Mouse (Mus musculus) stomach, embryonic 16.5 days (tissue): Measurements from ENCODE around the gene Spon1. TPM values are rescaled to one million over a fixed set of nuclear protein-coding genes. Genes with fewer than 3 reads are reported as not detected.

ENCODE experiments used
- ATAC-seq: fragments of 200-750 bp; cut with Nextera tagmentation; 2 replicates; pipeline ENCODE4 v1.8.0; 2017; ENCODE audit warnings: moderate number of reproducible peaks, moderate TSS enrichment; ENCODE audit not compliant: insufficient read depth, low FRiP score
- H3K27ac ChIP-seq: fragments of 300-500 bp; sonication (generic); 2 replicates; pipeline ENCODE4 v1.5.1; 2014; ENCODE audit warnings: low read length
- H3K27me3 ChIP-seq: fragments of 300-500 bp; sonication (generic); 2 replicates; pipeline ENCODE4 v1.6.1; 2014; ENCODE audit warnings: low read length, control low read depth, mixed read lengths; ENCODE audit not compliant: control insufficient read depth, insufficient read depth
- H3K36me3 ChIP-seq: fragments of 300-500 bp; sonication (generic); 2 replicates; pipeline ENCODE4 v1.6.1; 2014; ENCODE audit warnings: low read length; ENCODE audit not compliant: control insufficient read depth, insufficient read depth
- H3K4me1 ChIP-seq: fragments of 300-500 bp; sonication (generic); 2 replicates; pipeline ENCODE4 v1.6.1; 2014; ENCODE audit warnings: low read length, control low read depth, mixed read lengths; ENCODE audit not compliant: control insufficient read depth, insufficient read depth
- H3K4me2 ChIP-seq: fragments of 300-500 bp; sonication (generic); 2 replicates; pipeline ENCODE4 v1.6.1; 2014; ENCODE audit warnings: low read depth, low read length, mixed read lengths
- H3K4me3 ChIP-seq: fragments of 300-500 bp; sonication (generic); replicated peaks from 2 replicates; pipeline ENCODE4 v1.5.1; 2014; ENCODE audit warnings: mild to moderate bottlenecking, low read length
- H3K9ac ChIP-seq: fragments of 300-500 bp; sonication (generic); 2 replicates; pipeline ENCODE4 v1.6.1; 2014; ENCODE audit warnings: low read length
- H3K9me3 ChIP-seq: fragments of 300-500 bp; sonication (generic); replicated peaks from 2 replicates; pipeline ENCODE4 v1.6.1; 2016; ENCODE audit warnings: low read length, control low read depth; ENCODE audit not compliant: control insufficient read depth
- WGBS: fragments of 180-500 bp; shearing (Covaris S2); extraction: QIAGEN DNeasy Blood & Tissue Kit; methylation state at CpG from one replicate; pipeline ENCODE4 v1.1.7; 2014; 5-methylcytosine and 5-hydroxymethylcytosine counted together
- polyA plus RNA-seq: library from polyadenylated mRNA; unstranded; fragments of >200 nt; fragmentation: Nextera tagmentation; extraction: Ambion mirVana; gene quantifications from 2 replicates; pipeline ENCODE4 v1.2.1, GENCODE M21; 2015

Gene Spon1
- polyA plus RNA-seq, 1 experiment from 2014 or later = 17.8 TPM

DNA sequence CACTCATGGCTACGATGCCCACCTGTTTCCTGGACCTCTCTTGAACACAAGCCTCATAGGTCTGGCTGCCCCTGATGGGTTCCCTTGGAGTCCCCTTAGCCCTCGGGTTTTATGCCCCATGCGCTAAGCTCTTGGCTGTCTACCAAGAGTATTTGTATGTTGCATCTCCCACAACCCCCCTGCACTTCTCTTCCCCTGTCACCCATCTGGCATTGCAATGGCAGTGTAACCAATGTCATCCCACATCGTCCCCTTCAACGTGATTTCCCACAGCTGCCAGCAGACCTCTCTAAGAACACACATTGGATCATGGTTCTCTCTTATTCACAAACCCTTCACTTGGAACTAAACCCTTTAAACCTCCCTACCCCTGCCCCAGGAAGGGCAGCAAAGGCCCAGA, 239.7 kb downstream of the Spon1 start:
- H3K4me3 ChIP-seq = no peak overlapping the region
- 66% methylated on average over 5 of the region's 5 CpGs for WGBS
- no peaks in the 10 kb centered on the region for H3K9me3 ChIP-seq
- no peaks in the 10 kb centered on the region for H3K36me3 ChIP-seq
- no peaks in the 10 kb centered on the region for H3K4me1 ChIP-seq
- no peak overlapping the region for H3K9ac ChIP-seq
- no peak overlapping the region for H3K4me2 ChIP-seq
- ATAC-seq = no peak
- no peaks in the 10 kb centered on the region for H3K27me3 ChIP-seq
- H3K27ac ChIP-seq = no peak overlapping the region

DNA sequence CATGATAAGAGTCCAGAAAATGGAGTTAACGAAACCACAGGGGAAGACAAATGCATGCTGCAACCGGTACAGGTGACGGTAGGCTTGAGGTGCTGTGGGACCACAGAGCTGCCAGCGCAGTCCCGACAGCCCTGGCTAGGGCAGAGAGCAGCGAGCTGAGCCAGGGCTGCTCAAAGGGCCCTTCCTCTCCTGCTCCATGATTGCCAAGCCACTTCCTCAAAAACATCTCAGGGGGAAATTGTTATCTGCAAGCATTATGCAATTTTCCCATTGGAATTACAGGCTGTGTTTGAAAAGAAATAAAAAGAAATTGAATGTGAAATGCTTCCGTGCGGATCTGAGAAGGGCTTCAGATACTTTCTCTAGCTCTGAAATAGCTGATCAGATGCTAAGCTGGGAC, 240.7 kb downstream of the Spon1 start:
- H3K4me2 ChIP-seq = no peak overlapping the region
- ATAC-seq = no peak

DNA sequence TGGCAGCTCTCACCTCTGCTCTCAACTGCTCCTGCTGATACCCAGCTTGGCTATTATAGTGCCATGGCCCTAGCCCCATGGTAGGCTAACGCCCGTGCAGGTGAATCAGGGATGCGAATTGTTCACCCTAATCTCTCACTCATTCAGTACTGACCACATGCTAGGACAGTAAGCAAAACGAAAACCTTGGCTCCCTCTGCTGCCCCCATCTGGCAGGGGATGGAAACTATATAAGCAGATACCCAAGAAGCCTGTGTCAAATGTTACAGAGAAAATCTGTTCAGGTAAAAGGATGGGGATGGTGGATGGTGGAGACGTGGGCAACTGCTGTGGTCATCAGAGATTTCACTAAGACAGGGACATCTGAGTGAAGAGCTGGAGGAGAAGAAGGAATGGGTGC, 241.8 kb downstream of the Spon1 start:
- ATAC-seq = no peak
- 62% methylated on average over 5 of the region's 5 CpGs for WGBS
- Histone ChIP-seq H3K9me3 (no peaks in the 10 kb centered on the region), H3K4me1 (no peaks in the 10 kb centered on the region), H3K9ac (no peak overlapping the region), H3K27ac (no peak overlapping the region), H3K27me3 (no peaks in the 10 kb centered on the region), H3K4me2 (no peak overlapping the region), H3K4me3 (no peak overlapping the region), H3K36me3 (no peaks in the 10 kb centered on the region)

More for the DNA sequence above, 240.7 kb downstream of the Spon1 start:
- WGBS = 84% methylated on average over 8 of the region's 8 CpGs
- Histone ChIP-seq H3K36me3 (no peaks in the 10 kb centered on the region), H3K9ac (no peak overlapping the region), H3K27ac (no peak overlapping the region), H3K27me3 (no peaks in the 10 kb centered on the region), H3K9me3 (no peaks in the 10 kb centered on the region), H3K4me3 (no peak overlapping the region), H3K4me1 (no peaks in the 10 kb centered on the region)

DNA sequence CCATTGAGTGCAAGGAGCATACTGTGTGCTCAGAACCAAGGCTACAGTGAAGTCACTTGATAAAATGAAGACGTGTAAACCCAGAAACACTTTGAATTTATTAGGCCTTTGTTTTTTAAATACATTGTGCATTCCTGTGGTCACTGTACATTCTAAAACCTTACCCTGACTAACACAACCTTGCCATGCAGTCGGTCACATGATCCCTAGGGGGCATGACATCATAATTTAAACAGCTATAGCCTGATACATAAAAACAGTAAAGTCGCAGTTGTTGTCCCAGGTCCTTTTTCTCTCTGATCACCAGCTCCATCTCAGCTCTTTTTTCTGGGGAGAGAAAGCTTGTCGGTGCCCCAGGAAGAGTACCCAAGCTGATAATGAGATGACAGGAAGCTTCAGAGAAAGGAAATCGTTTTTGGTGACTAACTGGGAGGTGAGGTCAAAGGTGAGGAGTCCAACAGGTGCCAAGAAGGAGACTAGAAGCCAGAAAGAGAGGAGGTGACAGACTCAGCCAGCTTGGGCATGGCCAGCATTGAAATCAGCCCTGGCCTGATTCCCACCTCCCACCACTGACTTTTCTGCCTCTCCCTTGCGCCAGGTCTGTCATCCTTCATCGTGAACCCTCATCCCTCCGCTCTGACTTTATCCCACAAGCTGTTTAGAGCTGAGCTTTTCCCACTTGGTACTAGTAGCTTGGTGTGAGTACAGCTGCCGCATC, 246.1 kb downstream of the Spon1 start:
- Histone ChIP-seq H3K4me2 (no peak overlapping the region), H3K4me3 (no peak overlapping the region), H3K4me1 (no peaks in the 10 kb centered on the region), H3K36me3 (no peaks in the 10 kb centered on the region), H3K27me3 (no peaks in the 10 kb centered on the region), H3K9me3 (no peaks in the 10 kb centered on the region), H3K27ac (no peak overlapping the region), H3K9ac (no peak overlapping the region)
- ATAC-seq = no peak
- WGBS = 58% methylated on average over 9 of the region's 9 CpGs

DNA sequence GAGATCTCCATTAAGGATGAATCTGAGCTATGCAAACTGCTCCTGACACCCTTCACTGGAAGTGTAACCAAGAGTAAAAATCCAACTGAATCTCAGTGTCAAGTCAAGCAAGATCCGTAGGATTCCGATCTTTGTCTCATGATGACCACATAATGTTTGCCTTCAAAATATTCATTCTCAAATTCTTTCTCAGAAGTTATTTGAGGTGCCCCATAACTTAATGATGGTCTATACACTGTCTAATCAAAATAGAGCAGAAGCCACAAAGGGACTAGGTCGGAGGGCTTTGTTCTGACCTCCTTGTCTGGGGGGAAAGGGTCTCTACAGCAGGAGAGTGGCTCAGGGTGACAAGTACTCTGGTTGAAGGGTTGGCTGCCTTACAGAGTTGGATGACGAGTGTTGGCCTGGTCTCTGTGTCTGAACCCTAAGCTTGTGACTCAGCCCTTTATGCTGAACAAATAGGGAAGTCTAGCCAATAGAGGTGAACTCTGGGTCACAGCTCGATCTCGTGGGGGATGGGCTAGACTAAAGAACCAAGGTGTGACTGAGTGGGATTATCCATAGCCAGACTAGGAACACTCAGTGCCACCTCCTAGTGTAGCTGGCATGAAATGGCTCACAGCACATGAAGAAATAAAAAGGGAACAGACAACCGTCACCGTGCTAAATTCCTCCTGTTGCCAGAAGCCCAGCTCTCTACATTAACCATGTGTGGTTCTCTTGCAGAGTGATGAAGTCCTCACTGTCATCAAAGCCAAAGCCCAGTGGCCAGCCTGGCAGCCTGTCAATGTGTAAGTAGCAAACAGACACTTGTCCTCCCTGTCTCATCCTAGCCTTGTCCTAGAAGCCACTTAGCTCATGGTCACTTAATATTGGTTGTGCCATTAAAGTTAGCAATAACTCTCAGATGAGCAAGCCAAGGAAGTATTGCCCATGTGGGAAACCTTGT, 250.5 kb downstream of the Spon1 start:
- Histone ChIP-seq H3K4me3 (no peak overlapping the region), H3K9me3 (no peaks in the 10 kb centered on the region), H3K4me1 (peaks cover 3% of the 10 kb centered on the region; the same call in 1 of the 2 replicates), H3K27me3 (no peaks in the 10 kb centered on the region), H3K4me2 (no peak overlapping the region), H3K36me3 (no peaks in the 10 kb centered on the region), H3K9ac (no peak overlapping the region), H3K27ac (no peak overlapping the region)
- WGBS = 67% methylated on average over 8 of the region's 8 CpGs
- peak; percentile 62; the same call in 1 of the 2 replicates for ATAC-seq

DNA sequence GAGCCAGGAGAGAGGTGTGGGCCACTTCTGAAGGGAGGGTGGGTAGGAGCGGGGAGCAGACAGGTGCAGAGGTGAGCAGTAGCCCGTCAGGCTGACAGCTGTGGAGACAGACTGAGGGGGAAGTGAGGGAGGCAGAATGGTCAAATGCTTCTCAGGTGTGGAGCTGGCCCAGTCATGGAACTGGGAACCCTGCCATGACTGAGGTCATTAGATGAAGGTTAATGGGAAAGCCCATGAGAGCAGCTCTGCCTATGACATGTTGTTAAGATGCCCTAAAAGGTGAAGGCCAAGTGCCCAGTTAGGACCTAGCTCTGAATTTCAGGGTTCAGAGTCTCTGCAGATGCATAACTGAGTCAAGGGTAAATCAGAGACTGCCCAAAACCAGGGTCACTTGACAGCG, 253.1 kb downstream of the Spon1 start:
- Histone ChIP-seq H3K36me3 (no peaks in the 10 kb centered on the region), H3K27me3 (no peaks in the 10 kb centered on the region), H3K9ac (no peak overlapping the region), H3K4me2 (no peak overlapping the region), H3K4me3 (no peak overlapping the region), H3K9me3 (no peaks in the 10 kb centered on the region), H3K4me1 (peaks cover 3% of the 10 kb centered on the region; the same call in 1 of the 2 replicates), H3K27ac (no peak overlapping the region)
- 69% methylated on average over 3 of the region's 3 CpGs for WGBS
- peak; percentile 41; the same call in 1 of the 2 replicates for ATAC-seq

DNA sequence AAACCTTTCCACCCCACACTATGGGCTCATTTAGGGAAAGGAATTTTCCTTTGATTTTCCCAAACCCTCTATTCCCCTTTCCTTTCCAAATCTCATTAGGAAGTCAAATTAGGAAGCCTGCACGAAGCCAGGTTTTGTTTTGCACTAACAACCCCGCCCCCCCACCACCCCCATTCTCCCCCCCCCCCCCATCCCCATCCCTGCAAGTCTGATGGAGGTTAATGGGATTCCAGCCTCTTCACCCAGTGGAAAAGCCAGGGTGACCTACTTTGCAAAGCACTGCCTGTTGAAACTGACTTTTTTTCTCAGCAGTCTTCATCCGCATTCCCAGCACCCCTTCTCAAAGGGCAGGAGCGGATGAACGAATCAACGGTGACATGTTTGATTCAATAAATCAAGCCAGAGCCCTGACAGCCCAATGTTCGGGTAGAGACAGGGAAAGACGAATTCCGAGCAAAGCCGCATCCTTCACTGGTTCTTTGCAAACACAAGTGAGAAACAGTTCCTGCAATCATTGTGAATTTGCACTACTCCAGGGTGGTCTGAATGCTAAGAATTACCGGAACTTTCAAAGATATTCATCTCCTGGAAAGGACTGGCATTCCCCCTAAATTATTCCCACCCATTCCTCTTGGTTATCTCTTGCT, 254.4 kb downstream of the Spon1 start:
- Histone ChIP-seq H3K27me3 (no peaks in the 10 kb centered on the region), H3K4me3 (peak overlapping the region; percentile 55), H3K9me3 (no peaks in the 10 kb centered on the region), H3K36me3 (no peaks in the 10 kb centered on the region), H3K9ac (peak overlapping the region; percentile 64), H3K27ac (no peak overlapping the region), H3K4me1 (peaks cover 3% of the 10 kb centered on the region; the same call in 1 of the 2 replicates), H3K4me2 (peak overlapping the region; percentile 60)
- no peak for ATAC-seq
- 9% methylated on average over 11 of the region's 11 CpGs for WGBS

DNA sequence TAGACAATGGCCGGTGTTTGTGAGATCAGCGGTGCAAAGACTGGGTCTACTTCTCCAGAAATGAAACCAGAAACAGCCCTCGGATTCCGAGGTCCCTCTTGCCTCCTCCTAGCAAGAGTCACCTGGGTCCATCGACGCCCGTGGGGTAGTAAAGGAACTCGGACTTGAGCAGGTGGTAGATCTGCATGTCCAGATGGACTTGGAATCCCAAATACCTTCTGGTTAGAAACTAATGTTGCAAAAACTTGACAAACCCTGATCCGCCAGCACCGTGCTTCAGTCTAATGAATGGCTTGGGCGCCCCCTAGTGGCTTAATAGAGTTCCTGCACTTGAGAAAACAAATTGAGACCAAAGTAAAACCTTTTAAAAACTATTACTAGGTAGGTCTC, 254.9 kb downstream of the Spon1 start:
- H3K27ac ChIP-seq = no peak overlapping the region
- H3K36me3 ChIP-seq = no peaks in the 10 kb centered on the region
- H3K27me3 ChIP-seq = no peaks in the 10 kb centered on the region
- no peaks in the 10 kb centered on the region for H3K9me3 ChIP-seq
- no peak for ATAC-seq
- H3K4me3 ChIP-seq = peak overlapping the region; percentile 55
- H3K4me1 ChIP-seq = peaks cover 3% of the 10 kb centered on the region; the same call in 1 of the 2 replicates
- H3K4me2 ChIP-seq = peak overlapping the region; percentile 60
- WGBS = 2% methylated on average over 11 of the region's 11 CpGs
- H3K9ac ChIP-seq = peak overlapping the region; percentile 64

DNA sequence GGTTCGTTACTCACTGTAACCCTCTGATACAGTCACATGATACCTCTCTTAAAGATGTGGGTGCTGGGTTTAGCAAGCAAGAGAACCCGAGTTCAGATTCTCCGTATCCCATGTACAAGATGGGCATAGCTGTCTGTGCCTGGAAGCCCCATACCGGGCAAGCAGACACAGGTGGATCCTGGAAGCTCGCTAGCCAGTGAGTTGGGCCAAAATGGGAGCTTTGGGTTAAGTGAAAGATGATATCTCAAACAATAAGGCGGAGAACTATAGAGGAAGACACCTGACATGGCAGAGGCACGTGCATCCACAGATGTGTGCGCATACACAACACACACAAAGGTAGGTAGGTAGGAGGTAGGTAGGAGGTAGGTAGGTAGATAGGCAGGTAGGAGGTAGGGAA, 261.1 kb downstream of the Spon1 start:
- 86% methylated on average over 8 of the region's 8 CpGs for WGBS
- ATAC-seq = no peak
- Histone ChIP-seq H3K4me2 (no peak overlapping the region), H3K36me3 (no peaks in the 10 kb centered on the region), H3K27ac (no peak overlapping the region), H3K9ac (no peak overlapping the region), H3K9me3 (no peaks in the 10 kb centered on the region), H3K4me3 (no peak overlapping the region), H3K27me3 (no peaks in the 10 kb centered on the region), H3K4me1 (no peaks in the 10 kb centered on the region)
